Mouse (Mus musculus) sigmoid colon, adult 10 weeks (tissue): Measurements from ENCODE around the gene Grcc10. TPM values are rescaled to one million over a fixed set of nuclear protein-coding genes. Genes with fewer than 3 reads are reported as not detected.

Experiments used
- polyA plus RNA-seq: library from polyadenylated mRNA; stranded (reverse); fragments of 350-450 nt; fragmentation: Illumina TruSeq; extraction: RNeasy Lipid Tissue Mini Kit (QIAGEN cat#74804); gene quantifications from one replicate; pipeline ENCODE4 v1.2.3, GENCODE M21; 2014; ENCODE audit warnings: low read depth, low replicate concordance

Gene Grcc10
- 3.7 TPM for polyA plus RNA-seq

DNA sequence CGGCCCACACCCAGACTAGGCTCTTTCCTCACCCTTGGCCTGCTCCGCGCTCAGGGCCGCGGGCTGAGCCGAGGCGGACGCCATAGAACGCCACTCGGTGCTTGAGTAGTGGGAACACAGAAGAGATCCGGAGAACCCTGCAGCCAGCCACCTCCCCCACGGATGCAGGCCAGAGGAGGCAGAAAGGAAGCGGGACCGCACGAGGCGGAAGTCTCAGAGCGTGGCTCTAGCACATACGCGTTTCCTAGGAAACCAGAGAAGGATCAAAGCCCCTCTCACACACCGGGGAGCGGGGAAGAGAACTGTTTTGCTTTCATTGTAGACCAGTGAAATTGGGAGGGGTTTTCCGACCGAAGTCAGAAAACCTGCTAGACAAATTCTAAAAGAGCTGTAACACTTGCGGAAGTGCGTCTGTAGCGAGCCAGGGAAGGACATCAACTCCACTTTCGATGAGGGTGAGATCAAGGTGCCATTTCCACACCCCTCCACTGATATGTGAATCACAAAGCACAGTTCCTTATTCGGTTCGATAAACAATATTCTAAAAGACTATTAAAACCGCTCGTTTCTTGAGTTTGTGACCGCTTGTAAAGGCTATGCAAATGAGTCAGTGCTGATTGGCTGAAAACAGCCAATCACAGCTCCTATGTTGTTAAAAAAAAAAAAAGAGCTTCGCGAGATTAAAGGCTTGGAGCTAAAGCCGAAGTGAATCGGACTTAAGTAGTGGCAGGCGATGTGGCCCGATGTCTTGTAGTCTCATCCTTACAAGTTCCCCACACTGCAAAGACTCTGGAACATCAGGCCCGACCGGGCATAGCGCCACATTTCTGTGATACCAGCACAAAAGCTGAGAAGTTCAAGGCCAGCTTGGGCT is at the start of gene Grcc10:
Grcc10 (minus strand) TSS at position 487 of the 874 bp plus-strand sequence.

DNA sequence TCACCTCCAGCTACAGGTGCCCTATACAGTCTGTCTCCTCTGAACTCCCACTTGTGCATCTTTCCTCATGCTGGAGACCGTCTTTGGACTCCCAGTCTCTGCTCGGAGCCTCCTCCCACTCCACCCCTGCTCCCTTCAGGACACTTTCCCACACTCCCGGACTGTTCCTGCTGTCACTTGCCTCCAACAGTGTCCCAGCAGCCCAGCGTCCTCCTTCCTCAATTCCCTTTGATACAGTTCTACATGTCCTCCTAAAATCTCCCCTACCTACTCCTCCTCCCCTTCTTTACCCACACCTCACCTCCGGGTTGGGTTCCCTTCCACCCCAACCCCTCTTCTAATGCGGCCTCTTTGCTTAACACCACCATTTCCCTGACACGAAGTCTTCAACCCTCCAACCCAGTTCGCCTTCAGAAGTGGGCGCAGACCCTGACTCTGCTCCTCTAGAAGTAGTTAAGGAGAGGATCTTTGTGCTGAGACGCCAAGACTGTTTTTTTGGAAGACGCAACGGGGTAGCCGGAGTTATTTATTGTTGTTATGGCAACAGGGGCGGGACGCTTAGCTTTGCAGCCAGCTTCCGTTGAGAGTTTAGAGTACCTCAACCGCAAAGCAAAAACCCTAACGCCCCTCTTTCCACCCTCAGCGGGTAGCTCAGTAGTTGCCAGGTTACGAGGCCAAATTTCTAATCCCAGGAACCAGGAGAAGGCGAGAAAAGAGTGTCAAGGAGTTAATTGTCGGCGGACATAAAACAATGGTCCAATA is 38.2 kb upstream of the Grcc10 start, which contains the start of gene Lrrc23:
Lrrc23 (minus strand) TSS at position 506 of the 762 bp plus-strand sequence.

DNA sequence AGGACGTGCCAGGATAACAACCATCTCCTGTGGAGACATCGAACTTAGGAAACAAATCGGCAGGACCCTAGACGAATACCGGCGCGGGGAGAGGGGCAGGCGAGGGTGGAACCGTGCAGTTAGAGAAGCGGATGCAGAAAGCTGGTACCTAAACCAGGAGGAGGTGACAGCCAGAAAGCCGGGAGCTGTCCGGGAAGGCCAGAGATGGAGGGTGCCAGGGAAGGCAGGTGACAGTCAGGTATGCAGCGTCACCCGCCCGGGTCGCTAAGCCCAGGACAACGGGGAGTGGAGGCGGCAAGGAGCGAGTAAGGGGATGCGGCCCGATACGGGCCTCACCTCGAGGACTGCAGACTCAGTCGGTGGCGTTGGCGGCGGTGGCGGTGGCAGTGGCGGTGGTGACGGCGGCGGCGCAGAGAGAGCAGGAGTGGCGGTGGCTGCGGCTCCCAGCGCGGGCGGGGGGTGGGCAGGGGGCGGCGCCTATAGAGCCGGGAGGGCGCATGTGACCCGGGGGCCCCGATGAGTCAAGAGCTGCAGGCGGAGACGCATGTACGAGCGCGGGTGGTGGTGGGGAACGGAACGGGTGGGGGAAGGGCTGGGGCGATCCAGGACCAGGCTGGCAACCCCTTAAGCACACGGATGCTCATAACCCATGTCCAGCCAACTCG is 28.1 kb upstream of the Grcc10 start, which contains the start of gene Eno2:
Eno2 (minus strand) TSS at position 573 of the 665 bp plus-strand sequence.

DNA sequence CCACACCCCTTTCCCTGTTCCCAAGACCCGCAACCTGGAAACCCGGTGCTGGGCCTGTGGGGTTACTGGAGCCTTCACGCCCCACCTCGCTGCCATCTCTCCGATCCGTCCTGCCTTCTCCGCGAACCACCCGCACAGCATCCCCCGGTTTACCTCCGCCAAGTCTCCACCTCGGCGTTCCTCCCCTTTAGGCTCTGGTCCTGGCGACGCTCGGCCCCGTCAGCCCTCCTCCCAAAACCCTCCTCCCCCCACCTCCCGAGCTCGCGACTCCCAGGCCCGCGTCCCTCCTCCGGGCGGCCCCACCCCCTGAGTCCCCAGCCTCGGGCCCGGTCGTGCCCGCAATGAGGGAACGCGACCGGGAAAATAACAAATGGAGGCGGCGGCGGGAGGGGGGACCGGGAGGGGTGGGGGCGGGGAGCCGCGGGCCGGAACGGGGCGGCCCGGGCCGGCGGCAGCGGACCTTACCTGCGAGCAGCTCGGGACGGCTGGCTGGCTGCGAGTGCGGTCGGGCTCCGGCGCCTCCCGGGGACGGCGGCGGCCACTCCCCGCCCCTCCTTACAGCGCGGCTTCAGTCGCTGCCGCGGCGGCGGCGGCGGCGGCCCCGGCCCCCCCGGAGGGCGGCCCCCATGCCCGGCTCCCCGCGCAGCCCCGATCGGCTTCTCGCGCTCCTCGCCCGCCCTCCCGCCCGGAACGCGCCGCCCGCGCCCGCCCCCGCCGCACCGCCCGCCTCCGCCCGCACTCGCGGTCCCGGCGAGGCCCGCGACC is 14.8 kb upstream of the Grcc10 start, which contains the start of the genes Gm45234 and Atn1:
Gm45234 (minus strand) TSS at position 191 of the 765 bp plus-strand sequence.
Atn1 (minus strand) TSS at position 694 of the 765 bp plus-strand sequence.

DNA sequence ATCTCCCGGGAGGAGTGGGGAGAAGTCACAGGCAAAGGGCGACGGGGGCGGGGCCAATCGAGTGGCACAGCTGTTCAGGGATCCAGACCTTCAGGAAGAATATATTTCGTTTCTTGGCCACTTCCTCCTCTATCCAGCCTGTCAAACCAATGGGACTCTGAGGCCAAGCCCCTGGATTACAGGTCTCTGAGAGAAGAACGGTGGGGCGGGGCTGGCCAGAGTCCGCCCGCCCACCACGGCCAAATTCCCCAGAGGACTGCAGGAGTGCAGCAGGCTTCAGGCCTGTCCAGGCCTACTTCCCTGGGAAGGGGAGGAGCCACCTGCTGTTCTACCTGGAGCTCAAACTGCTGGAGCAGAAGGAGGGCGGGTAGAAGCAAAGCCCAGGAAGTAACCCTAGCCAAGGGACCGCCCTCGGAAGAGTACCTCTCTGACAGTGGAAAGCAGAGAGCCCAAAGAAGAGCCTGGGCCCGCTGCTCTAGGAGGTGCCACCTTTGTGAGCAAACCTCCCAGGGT is 2.6 kb downstream of the Grcc10 start, which contains the start of gene Ptpn6:
Ptpn6 (minus strand) TSS at position 204 of the 513 bp plus-strand sequence.

DNA sequence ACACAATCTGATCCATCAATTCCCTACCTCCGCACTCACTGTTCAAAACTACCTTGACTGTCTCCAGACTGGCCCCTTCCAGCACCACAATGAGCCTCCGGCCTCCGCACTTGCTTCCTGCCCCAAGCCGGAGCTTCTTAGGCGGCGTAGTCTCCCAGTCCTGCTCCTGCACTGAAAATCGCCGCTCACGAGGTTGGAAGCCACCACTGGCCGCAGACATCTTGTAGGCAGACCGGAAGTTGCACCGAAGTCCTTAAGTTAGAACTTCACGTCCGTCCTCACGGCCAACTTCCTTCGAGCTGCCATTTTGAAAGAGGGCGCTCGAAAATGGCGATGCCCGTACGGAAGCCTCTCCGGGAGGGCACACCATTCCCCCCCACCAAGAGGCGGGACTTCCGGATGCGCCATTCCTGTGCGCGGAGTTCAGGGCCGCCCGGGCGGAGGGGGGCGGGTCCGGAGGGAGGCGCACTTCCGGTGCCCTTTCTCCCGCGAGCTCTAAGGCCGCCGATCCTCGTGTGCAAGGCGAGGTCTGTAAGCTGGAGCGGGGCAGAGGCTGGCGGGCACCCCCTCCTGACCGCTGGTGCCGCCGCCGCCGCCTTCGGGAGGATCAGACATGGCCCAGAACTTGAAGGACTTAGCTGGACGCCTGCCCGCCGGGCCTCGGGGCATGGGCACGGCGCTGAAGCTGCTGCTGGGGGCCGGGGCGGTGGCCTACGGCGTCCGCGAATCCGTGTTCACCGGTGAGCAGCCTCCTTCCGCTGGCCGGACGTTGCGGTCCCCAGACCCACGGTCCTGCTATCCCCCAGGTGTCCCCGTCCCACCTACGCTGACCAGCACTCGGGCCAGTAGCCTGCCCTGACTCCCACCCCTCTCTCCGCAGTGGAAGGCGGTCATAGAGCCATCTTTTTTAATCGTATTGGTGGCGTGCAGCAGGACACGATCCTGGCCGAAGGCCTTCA is 29.1 kb downstream of the Grcc10 start, which contains the start of the genes Emg1 and Phb2:
Emg1 (minus strand) TSS at position 355 of the 959 bp plus-strand sequence.
Phb2 (plus strand) TSS at position 513 of the 959 bp plus-strand sequence.

Other genes starting within 250 kb of the Grcc10 start
- 1.1 TPM for gene C1rl, start 248.3 kb downstream of the Grcc10 start, polyA plus RNA-seq
- gene C1ra, start 229.0 kb downstream of the Grcc10 start, polyA plus RNA-seq: 11.3 TPM
- gene C1s1, start 199.0 kb downstream of the Grcc10 start, polyA plus RNA-seq: 103 TPM
- not detected for gene C1rb, start 171.1 kb downstream of the Grcc10 start, polyA plus RNA-seq
- 0.16 TPM for gene C1s2, start 105.3 kb downstream of the Grcc10 start, polyA plus RNA-seq
- gene Lpcat3, start 78.3 kb downstream of the Grcc10 start, polyA plus RNA-seq: 44.6 TPM
- gene Emg1, start 29.2 kb downstream of the Grcc10 start, polyA plus RNA-seq: 14.0 TPM
- gene Phb2, start 29.0 kb downstream of the Grcc10 start, polyA plus RNA-seq: 30.3 TPM
- gene Ptpn6, start 2.7 kb downstream of the Grcc10 start, polyA plus RNA-seq: 1.9 TPM
- not detected for gene Gm45234, start 14.6 kb upstream of the Grcc10 start, polyA plus RNA-seq
- gene Atn1, start 15.2 kb upstream of the Grcc10 start, polyA plus RNA-seq: 0.63 TPM
- gene Eno2, start 28.3 kb upstream of the Grcc10 start, polyA plus RNA-seq: 1.9 TPM
- 0.32 TPM for gene Lrrc23, start 38.4 kb upstream of the Grcc10 start, polyA plus RNA-seq
- gene Spsb2, start 67.3 kb upstream of the Grcc10 start, polyA plus RNA-seq: not detected
- 30.7 TPM for gene Tpi1, start 72.9 kb upstream of the Grcc10 start, polyA plus RNA-seq
- gene Usp5, start 88.1 kb upstream of the Grcc10 start, polyA plus RNA-seq: 25.3 TPM
- 3.8 TPM for gene Cdca3, start 88.2 kb upstream of the Grcc10 start, polyA plus RNA-seq
- gene Gnb3, start 98.9 kb upstream of the Grcc10 start, polyA plus RNA-seq: not detected
- 0.60 TPM for gene P3h3, start 116.4 kb upstream of the Grcc10 start, polyA plus RNA-seq
- not detected for gene Gpr162, start 122.6 kb upstream of the Grcc10 start, polyA plus RNA-seq
- gene Cd4, start 146.8 kb upstream of the Grcc10 start, polyA plus RNA-seq: 2.6 TPM
- gene Lag3, start 170.3 kb upstream of the Grcc10 start, polyA plus RNA-seq: not detected
- gene Ptms, start 178.7 kb upstream of the Grcc10 start, polyA plus RNA-seq: 183 TPM
- gene Mlf2, start 190.0 kb upstream of the Grcc10 start, polyA plus RNA-seq: 11.7 TPM
- 26.0 TPM for gene Cops7a, start 224.2 kb upstream of the Grcc10 start, polyA plus RNA-seq